Mouse (Mus musculus) CH12.LX (cell line): ENCODE results near the gene Ddi2.

Source experiments
- CTCF ChIP-seq, 2 experiments: IDR thresholded peaks in 1 of 2; conservative IDR thresholded peaks in 1 of 2; 2 replicates each; pipeline ENCODE4 v1.5.1; 2011 to 2012; ENCODE audit warnings: low read depth in 2 of 2, low read length in 2 of 2, improper control_type of control experiment in 1 of 2, inconsistent platforms in 1 of 2, mild to moderate bottlenecking in 1 of 2, moderate library complexity in 1 of 2
- JUND ChIP-seq: conservative IDR thresholded peaks from 2 replicates; pipeline ENCODE4 v1.6.1; 2011; ENCODE audit warnings: low read depth, low read length, improper control_type of control experiment
- MAZ ChIP-seq: IDR thresholded peaks from 2 replicates; pipeline ENCODE4 v1.6.1; 2012; ENCODE audit warnings: low read depth, mild to moderate bottlenecking, inconsistent platforms, low read length, improper control_type of control experiment, moderate library complexity
- MXI1 ChIP-seq: IDR thresholded peaks from 2 replicates; pipeline ENCODE4 v1.6.1; 2011; ENCODE audit warnings: mild to moderate bottlenecking, low read depth, low read length, improper control_type of control experiment
- POLR2A ChIP-seq: IDR thresholded peaks from 2 replicates; pipeline ENCODE4 v1.6.1; 2011; ENCODE audit warnings: low read depth, mild to moderate bottlenecking, improper control_type of control experiment, low read length
- RAD21 ChIP-seq: IDR thresholded peaks from 2 replicates; pipeline ENCODE4 v1.6.1; 2011; ENCODE audit warnings: low read depth, mild to moderate bottlenecking, low read length, improper control_type of control experiment, moderate library complexity
- USF2 ChIP-seq: conservative IDR thresholded peaks from 2 replicates; pipeline ENCODE4 v1.6.1; 2011; ENCODE audit warnings: low read depth, low read length, improper control_type of control experiment

DNA sequence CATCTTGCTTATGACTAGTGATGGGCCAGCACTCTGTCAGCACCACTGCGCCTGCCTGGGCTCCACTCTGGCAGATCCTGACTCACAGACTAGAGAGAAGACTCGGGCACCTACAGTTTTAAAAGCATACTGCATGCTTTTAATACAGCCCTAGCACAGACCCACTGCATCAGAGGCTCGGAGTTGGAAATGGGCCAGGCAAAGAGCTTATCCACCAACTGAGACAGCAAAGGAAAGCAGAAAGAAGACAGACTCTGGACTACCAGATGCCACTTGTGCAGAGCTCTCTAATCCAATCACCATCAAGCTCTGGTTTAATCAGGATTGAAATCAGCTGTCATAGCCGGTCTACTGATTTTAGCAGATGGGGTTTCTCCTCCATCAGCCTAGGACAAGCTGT, 17.9 kb downstream of the Ddi2 start:
- TF ChIP-seq USF2 (no peak), POLR2A (no peak), CTCF (conservative IDR thresholded peaks at IDR 0.05 in 1 of 2, IDR thresholded peaks at IDR 0.05 in 1 of 2; ENCODE audit: low read depth in 2 of 2, low read length in 2 of 2) (no peak), MXI1 (no peak), JUND (no peak), MAZ (no peak), RAD21 (no peak)
